Comparison of ENCODE assay signal across 8 mouse cellular contexts in genomic region chr10:12921551-12922040, GRCm38 (mm10). TPM values are rescaled to one million over a fixed set of nuclear protein-coding genes. Genes with fewer than 3 reads are reported as not detected.
DNase-seq lines count a peak whose midpoint lies in the region; TF ChIP-seq lines count a peak whose summit lies in the region.

No protein-coding gene starts in this region.

- no peaks in the 10 kb centered on the region for H3K27me3 ChIP-seq in embryonic facial prominence, embryonic 10.5 days (replicated peaks; ENCODE audit: low read depth, poor library complexity, severe bottlenecking)

- in situ Hi-C loops in ES-E14 (cut with MboI; ENCODE audit: low sequenced_read_pairs in 2 of 2, unreplicated experiment in 2 of 2), result no loop called here

- no peaks in the 10 kb centered on the region for H3K9me3 ChIP-seq in ES-E14 (ENCODE audit: control insufficient read depth, insufficient read depth, low read depth, low read length)
- H3K9me3 ChIP-seq in embryonic facial prominence, embryonic 10.5 days, result no peaks in the 10 kb centered on the region

- peak overlapping the region; percentile 4 to 75; a peak in 3 of 4 replicates for H3K4me3 ChIP-seq in ES-E14 (ENCODE audit: insufficient read depth in 1 of 2, low read depth in 1 of 2, low read length in 2 of 2, poor library complexity in 1 of 2, severe bottlenecking in 1 of 2)
- H3K4me3 ChIP-seq in embryonic facial prominence, embryonic 10.5 days, result peak overlapping the region; percentile 65
- H3K4me3 ChIP-seq in macrophage (ENCODE audit: inconsistent target), result peak overlapping the region; percentile 69

- H3K27ac ChIP-seq in ES-E14 (ENCODE audit: insufficient read depth, low read depth, low read length, poor library complexity, severe bottlenecking) (no peak overlapping the region), macrophage (no peak overlapping the region)
- no peak overlapping the region; the same call in 1 of the 2 replicates for H3K27ac ChIP-seq in embryonic facial prominence, embryonic 10.5 days (replicated peaks)

- no peaks in the 10 kb centered on the region for H3K79me2 ChIP-seq in macrophage (ENCODE audit: inconsistent target)

- peaks cover 0 to 6% of the 10 kb centered on the region in 2 experiments; a peak in 2 of 4 replicates for H3K4me1 ChIP-seq in ES-E14 (ENCODE audit: control insufficient read depth in 2 of 2, insufficient read depth in 2 of 2, low read length in 2 of 2, poor library complexity in 1 of 2)
- H3K4me1 ChIP-seq in embryonic facial prominence, embryonic 10.5 days, result peaks cover 16% of the 10 kb centered on the region

- H3K36me3 ChIP-seq in ES-E14 (ENCODE audit: control insufficient read depth, insufficient read depth, low read length, poor library complexity, severe bottlenecking), result no peaks in the 10 kb centered on the region
- no peaks in the 10 kb centered on the region for H3K36me3 ChIP-seq in embryonic facial prominence, embryonic 10.5 days (replicated peaks)
- H3K36me3 ChIP-seq in macrophage (ENCODE audit: inconsistent target), result no peaks in the 10 kb centered on the region

- no peak overlapping the region for H3K9ac ChIP-seq in ES-E14 (ENCODE audit: insufficient read depth, low read depth, low read length, poor library complexity, severe bottlenecking)

- DNase-seq in adrenal gland, postnatal 25 days, result peak; percentile 3
- DNase-seq in adrenal gland, postnatal 4 days (ENCODE audit: low spot score in 2 of 2), result no peak
- DNase-seq in ES-E14 (ENCODE audit: low read depth, low spot score), result no peak
- DNase-seq in embryonic facial prominence, embryonic 10.5 days (ENCODE audit: low spot score), result no peak
- peak; percentile 86 for DNase-seq in induced T-regulatory cell, adult 2 months (ENCODE audit: low read depth)
- DNase-seq in thymus, postnatal 10 days (ENCODE audit: low spot score in 2 of 2), result peak; percentile 21 to 23
- DNase-seq in frontal cortex, adult 2 months (ENCODE audit: extremely low spot score in 1 of 2, low spot score in 1 of 2), result no peak

- 53% methylated on average over 11 of the region's 11 CpGs for WGBS in embryonic facial prominence, embryonic 10.5 days
- WGBS in macrophage (ENCODE audit: missing documents), result 3% methylated on average over 11 of the region's 11 CpGs

TF ChIP-seq in ES-E14, 5 proteins besides CTCF, POLR2A, EP300 and RAD21:
- TF ChIP-seq MAFK (IDR thresholded peaks at IDR 0.05; ENCODE audit: insufficient read depth, low read depth, low read length), result no peak
- TF ChIP-seq HCFC1 (IDR thresholded peaks at IDR 0.05; ENCODE audit: borderline replicate concordance, insufficient read depth, low read length), result no peak
- TF ChIP-seq ZC3H11A (IDR thresholded peaks at IDR 0.05; ENCODE audit: borderline replicate concordance, low read depth, low read length), result no peak
- TF ChIP-seq CHD2 (IDR thresholded peaks at IDR 0.05; ENCODE audit: low read depth, low read length), result no peak
- no peak for TF ChIP-seq ZNF384 (IDR thresholded peaks at IDR 0.05; ENCODE audit: low read depth, low read length)

RNA-seq across cellular contexts. Expression of gene Stx11, which starts 42.5 kb away (rescaled TPM):
- total RNA-seq in adrenal gland, postnatal 25 days (2021), result 13.1 and 16.1 TPM in 2 replicates
- 1 to 10 TPM; 8.4 to 9.7 TPM for total RNA-seq in adrenal gland, postnatal 4 days (2021)
- total RNA-seq in ES-E14 (2012; rRNA removed), result 0.90 and 2.5 TPM in 2 replicates
- polyA plus RNA-seq in embryonic facial prominence, embryonic 10.5 days (2016; fragmentation: Nextera tagmentation; extraction: Ambion mirVana), result 1.0 and 1.4 TPM in 2 replicates
- total RNA-seq in macrophage (2018; cell fraction: chromatin; rRNA removed), result 100 to 1,000 TPM in 4 of 26 experiments, 10 to 100 TPM in 16, 1 to 10 TPM in 6; 2.2 to 217 (median 37.7) TPM
- total RNA-seq in macrophage (2018; cell fraction: cytosol; rRNA removed), result 100 to 1,000 TPM in 2 of 26 experiments, 10 to 100 TPM in 16, 1 to 10 TPM in 8; 2.9 to 136 (median 19.5) TPM
- total RNA-seq in macrophage (2018; cell fraction: nucleus; rRNA removed), result 100 to 1,000 TPM in 4 of 26 experiments, 10 to 100 TPM in 18, 1 to 10 TPM in 4; 4.0 to 143 (median 35.6) TPM
- 2.3 to 4.3 TPM (median 3.1 TPM) in 3 replicates for polyA plus RNA-seq in macrophage (2018)
- 0.16 and 0.19 TPM in 2 replicates for polyA plus RNA-seq in frontal cortex, adult 2 months (2012; rRNA removed)

RNA-seq across cellular contexts. Expression of gene Utrn, which starts 52.4 kb away (rescaled TPM):
- 91.5 and 114 TPM in 2 replicates for total RNA-seq in adrenal gland, postnatal 25 days (2021)
- 100 to 1,000 TPM in 1 of 2 experiments, 10 to 100 TPM in 1; 91.1 to 101 TPM for total RNA-seq in adrenal gland, postnatal 4 days (2021)
- total RNA-seq in ES-E14 (2012; rRNA removed), result 66.9 and 91.8 TPM in 2 replicates
- 58.8 and 63.8 TPM in 2 replicates for polyA plus RNA-seq in embryonic facial prominence, embryonic 10.5 days (2016; fragmentation: Nextera tagmentation; extraction: Ambion mirVana)
- total RNA-seq in macrophage (2018; cell fraction: chromatin; rRNA removed), result 100 to 1,000 TPM; 109 to 321 (median 191) TPM
- total RNA-seq in macrophage (2018; cell fraction: cytosol; rRNA removed), result 10 to 100 TPM in 24 of 26 experiments, 1 to 10 TPM in 2; 9.2 to 22.3 (median 17.3) TPM
- total RNA-seq in macrophage (2018; cell fraction: nucleus; rRNA removed), result 100 to 1,000 TPM in 7 of 26 experiments, 10 to 100 TPM in 19; 46.6 to 154 (median 72.0) TPM
- polyA plus RNA-seq in macrophage (2018), result 8.4 to 11.5 TPM (median 9.5 TPM) in 3 replicates
- 28.0 and 29.9 TPM in 2 replicates for polyA plus RNA-seq in frontal cortex, adult 2 months (2012; rRNA removed)

Comparison
In these comparisons a context has a peak if more than half of its experiments do, and no peak if none do; other contexts are left out.
1. DNase-seq: peak in adrenal gland, postnatal 25 days (single experiment), induced T-regulatory cell, adult 2 months (single experiment) and thymus, postnatal 10 days (2 of 2); none in adrenal gland, postnatal 4 days (0 of 2), ES-E14 (single experiment), embryonic facial prominence, embryonic 10.5 days (single experiment) and frontal cortex, adult 2 months (0 of 2).
2. Peak in every context shown above with its lines, with median percentiles within 50 percentile points of each other: H3K4me3 ChIP-seq.